Mouse (Mus musculus): ENCODE data around the gene Irgq. TPM values are rescaled to one million over a fixed set of nuclear protein-coding genes. Genes with fewer than 3 reads are reported as not detected.
"Not testable (repeated sequence)": the region's sequence is repeated elsewhere in the genome, so short reads cannot be mapped to it uniquely, and the experiment has no call there.

Irgq gene
- polyA plus RNA-seq, 1 experiment, result 12.3 TPM

DNA sequence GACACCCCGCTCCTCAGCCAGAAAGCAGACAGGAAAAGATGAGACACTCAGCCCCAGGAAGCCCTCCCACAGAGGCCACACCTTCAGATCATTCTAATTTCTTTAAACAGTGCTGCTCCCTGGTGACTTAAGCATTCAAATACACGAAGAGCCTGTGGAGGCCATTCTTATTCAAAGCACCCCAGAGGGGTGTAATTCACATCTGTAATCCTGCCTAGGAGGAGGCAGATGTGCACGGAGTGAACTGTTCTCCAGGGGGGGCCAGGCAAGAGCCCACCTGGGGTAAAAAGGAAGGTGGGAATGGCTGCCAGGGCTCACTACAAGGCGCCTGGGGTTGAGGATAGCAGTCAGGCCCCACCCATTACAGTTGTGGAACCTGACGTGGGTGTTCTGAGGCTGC is 13.4 kb upstream of the Irgq start:
- H3K27ac ChIP-seq (ENCODE audit: insufficient read depth, low read depth, low read length), result no peak overlapping the region
- no peaks in the 10 kb centered on the region for H3K27me3 ChIP-seq (ENCODE audit: control insufficient read depth, insufficient read depth, low read length)
- H3K4me1 ChIP-seq (ENCODE audit: control insufficient read depth, insufficient read depth, insufficient read length, low read length), result no peaks in the 10 kb centered on the region
- WGBS, result 69% methylated on average over 5 of the region's 5 CpGs
- H3K36me3 ChIP-seq (ENCODE audit: control insufficient read depth, insufficient read depth, low read length), result no peaks in the 10 kb centered on the region
- TF ChIP-seq CTCF (IDR thresholded peaks at IDR 0.05; ENCODE audit: extremely low read depth, insufficient read length, insufficient replicate concordance, low read depth, low read length) (no peak), POLR2A (IDR thresholded peaks at IDR 0.05; ENCODE audit: low read depth, low read length) (no peak)
- no peak overlapping the region for H3K4me3 ChIP-seq (ENCODE audit: low read depth, low read length)

DNA sequence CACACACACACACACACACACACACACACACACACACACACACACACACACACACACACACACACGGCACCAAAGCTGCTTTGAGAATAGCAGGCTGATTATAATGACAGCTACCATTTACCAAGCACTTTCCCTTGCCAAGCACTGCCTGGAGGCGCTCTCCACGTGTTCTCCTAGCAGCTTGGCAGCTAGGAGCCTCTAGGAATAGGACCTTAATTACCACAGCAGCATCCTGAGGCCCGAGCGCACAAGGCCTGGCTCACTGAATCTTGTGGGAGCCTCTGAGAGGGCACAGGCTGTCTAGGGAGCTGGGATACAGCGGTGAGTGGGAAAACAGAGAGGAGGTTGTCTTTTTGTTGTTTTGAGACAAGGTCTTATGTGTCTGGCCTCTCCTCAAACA is 12.8 kb upstream of the Irgq start:
- TF ChIP-seq CTCF (IDR thresholded peaks at IDR 0.05; ENCODE audit: extremely low read depth, insufficient read length, insufficient replicate concordance, low read depth, low read length) (no peak), POLR2A (IDR thresholded peaks at IDR 0.05; ENCODE audit: low read depth, low read length) (no peak)
- no peak overlapping the region for H3K4me3 ChIP-seq (ENCODE audit: low read depth, low read length)
- no peak overlapping the region for H3K27ac ChIP-seq (ENCODE audit: insufficient read depth, low read depth, low read length)
- no peaks in the 10 kb centered on the region for H3K27me3 ChIP-seq (ENCODE audit: control insufficient read depth, insufficient read depth, low read length)
- no peaks in the 10 kb centered on the region for H3K4me1 ChIP-seq (ENCODE audit: control insufficient read depth, insufficient read depth, insufficient read length, low read length)
- no peaks in the 10 kb centered on the region for H3K36me3 ChIP-seq (ENCODE audit: control insufficient read depth, insufficient read depth, low read length)
- 62% methylated on average over 6 of the region's 6 CpGs for WGBS

DNA sequence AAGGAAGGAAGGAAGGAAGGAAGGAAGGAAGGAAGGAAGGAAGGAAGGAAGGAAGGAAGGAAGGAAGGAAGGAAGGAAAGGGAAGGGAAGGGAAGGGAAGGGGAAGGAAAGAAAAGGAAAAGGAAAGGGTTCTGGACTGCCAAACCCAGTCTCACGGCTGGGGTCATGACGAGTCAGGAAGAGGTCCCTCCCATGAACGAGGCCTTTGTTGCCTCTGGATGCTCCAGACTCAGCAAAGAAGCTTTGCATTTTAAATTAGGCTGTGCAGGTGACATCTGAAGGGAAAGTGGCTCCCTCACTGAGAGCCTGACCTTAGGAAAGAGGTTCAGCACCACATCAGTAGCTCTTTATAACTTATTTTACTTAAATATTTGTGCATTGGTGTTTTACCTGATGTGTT is 11.4 kb upstream of the Irgq start:
- Histone ChIP-seq H3K27ac (ENCODE audit: insufficient read depth, low read depth, low read length) (no peak overlapping the region), H3K4me1 (ENCODE audit: control insufficient read depth, insufficient read depth, insufficient read length, low read length) (no peaks in the 10 kb centered on the region), H3K36me3 (ENCODE audit: control insufficient read depth, insufficient read depth, low read length) (no peaks in the 10 kb centered on the region), H3K4me3 (ENCODE audit: low read depth, low read length) (no peak overlapping the region), H3K27me3 (ENCODE audit: control insufficient read depth, insufficient read depth, low read length) (no peaks in the 10 kb centered on the region)
- 54% methylated on average over 3 of the region's 3 CpGs for WGBS
- TF ChIP-seq CTCF (IDR thresholded peaks at IDR 0.05; ENCODE audit: extremely low read depth, insufficient read length, insufficient replicate concordance, low read depth, low read length), result no peak
- TF ChIP-seq POLR2A (IDR thresholded peaks at IDR 0.05; ENCODE audit: low read depth, low read length), result no peak

DNA sequence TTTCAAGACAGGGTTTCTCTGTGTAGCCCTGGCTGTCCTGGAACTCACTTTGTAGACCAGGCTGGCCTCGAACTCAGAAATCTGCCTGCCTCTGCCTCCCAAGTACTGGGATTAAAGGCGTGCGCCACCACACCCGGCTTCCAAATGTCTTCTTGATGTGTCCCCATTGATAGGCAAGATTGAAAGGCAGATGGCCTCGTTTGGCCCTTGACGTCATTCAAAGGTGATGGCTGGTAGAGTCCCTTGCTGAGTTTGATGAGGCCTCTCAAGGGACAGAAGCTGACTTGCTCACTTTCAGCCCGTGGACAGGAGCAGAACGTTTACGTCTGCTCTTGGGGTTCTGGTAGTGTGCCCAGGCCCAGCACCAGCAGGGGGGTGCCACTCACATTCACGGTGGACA is 10.4 kb upstream of the Irgq start:
- not testable (repeated sequence) for H3K4me1 ChIP-seq (ENCODE audit: control insufficient read depth, insufficient read depth, insufficient read length, low read length); H3K27me3 ChIP-seq (ENCODE audit: control insufficient read depth, insufficient read depth, low read length); H3K4me3 ChIP-seq (ENCODE audit: low read depth, low read length); H3K36me3 ChIP-seq (ENCODE audit: control insufficient read depth, insufficient read depth, low read length); H3K27ac ChIP-seq (ENCODE audit: insufficient read depth, low read depth, low read length)
- WGBS, result 86% methylated on average over 10 of the region's 10 CpGs

DNA sequence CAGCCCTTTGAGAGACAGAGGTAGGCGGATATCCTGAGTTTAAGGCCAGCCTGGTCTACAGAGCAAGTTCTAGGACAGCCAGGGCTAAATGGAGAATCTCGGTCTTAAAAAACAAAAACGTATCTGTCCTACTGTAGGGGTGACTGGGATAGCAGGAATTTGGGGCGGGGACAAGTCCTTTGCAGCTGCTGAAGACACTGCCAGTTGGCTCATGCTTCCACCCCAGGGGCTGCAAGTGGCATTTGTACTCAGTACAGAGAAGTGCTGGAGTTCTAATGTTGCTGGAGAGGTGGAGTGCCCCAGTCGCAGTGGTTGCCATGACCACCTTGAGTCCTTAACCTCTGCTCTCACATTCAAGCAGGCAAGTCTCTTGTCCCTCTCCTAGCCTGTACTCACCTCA is 7.7 kb upstream of the Irgq start:
- Histone ChIP-seq H3K4me1 (ENCODE audit: control insufficient read depth, insufficient read depth, insufficient read length, low read length) (no peaks in the 10 kb centered on the region), H3K27ac (ENCODE audit: insufficient read depth, low read depth, low read length) (no peak overlapping the region), H3K4me3 (ENCODE audit: low read depth, low read length) (no peak overlapping the region), H3K27me3 (ENCODE audit: control insufficient read depth, insufficient read depth, low read length) (no peaks in the 10 kb centered on the region), H3K36me3 (ENCODE audit: control insufficient read depth, insufficient read depth, low read length) (no peaks in the 10 kb centered on the region)
- TF ChIP-seq POLR2A (IDR thresholded peaks at IDR 0.05; ENCODE audit: low read depth, low read length) (no peak), CTCF (IDR thresholded peaks at IDR 0.05; ENCODE audit: extremely low read depth, insufficient read length, insufficient replicate concordance, low read depth, low read length) (no peak)
- WGBS, result 51% methylated on average over 5 of the region's 5 CpGs

DNA sequence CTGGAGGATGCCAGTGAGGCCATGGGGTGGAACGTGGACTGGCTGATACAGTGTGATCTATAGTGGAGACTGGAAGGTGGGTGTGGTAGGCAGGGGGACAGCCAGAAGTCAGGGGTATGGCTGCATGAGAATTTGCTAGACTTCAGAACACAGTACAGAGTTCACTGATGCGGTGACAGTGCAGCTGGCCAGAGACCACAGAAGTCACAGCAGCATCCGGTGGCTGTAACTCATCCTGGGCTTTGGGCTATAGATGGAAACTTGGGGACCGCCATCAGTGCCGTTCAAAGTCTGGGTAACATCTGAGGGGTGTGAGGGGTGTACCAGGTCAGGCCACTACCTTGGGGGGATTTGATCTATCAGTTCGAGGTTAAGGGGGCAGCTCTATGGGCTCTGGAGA is 6.8 kb upstream of the Irgq start:
- Histone ChIP-seq H3K27ac (ENCODE audit: insufficient read depth, low read depth, low read length) (no peak overlapping the region), H3K4me3 (ENCODE audit: low read depth, low read length) (no peak overlapping the region), H3K4me1 (ENCODE audit: control insufficient read depth, insufficient read depth, insufficient read length, low read length) (no peaks in the 10 kb centered on the region), H3K27me3 (ENCODE audit: control insufficient read depth, insufficient read depth, low read length) (no peaks in the 10 kb centered on the region), H3K36me3 (ENCODE audit: control insufficient read depth, insufficient read depth, low read length) (no peaks in the 10 kb centered on the region)
- 70% methylated on average over 6 of the region's 6 CpGs for WGBS
- TF ChIP-seq CTCF (IDR thresholded peaks at IDR 0.05; ENCODE audit: extremely low read depth, insufficient read length, insufficient replicate concordance, low read depth, low read length) (no peak), POLR2A (IDR thresholded peaks at IDR 0.05; ENCODE audit: low read depth, low read length) (no peak)

GRCm38 (mm10) chr7:24524978-24525377 is 5.5 kb upstream of the Irgq start:
- Histone ChIP-seq H3K4me3 (ENCODE audit: low read depth, low read length) (no peak overlapping the region), H3K4me1 (ENCODE audit: control insufficient read depth, insufficient read depth, insufficient read length, low read length) (peaks cover 2% of the 10 kb centered on the region; the same call in 1 of the 2 replicates), H3K27me3 (ENCODE audit: control insufficient read depth, insufficient read depth, low read length) (no peaks in the 10 kb centered on the region), H3K36me3 (ENCODE audit: control insufficient read depth, insufficient read depth, low read length) (no peaks in the 10 kb centered on the region), H3K27ac (ENCODE audit: insufficient read depth, low read depth, low read length) (no peak overlapping the region)
- TF ChIP-seq POLR2A (IDR thresholded peaks at IDR 0.05; ENCODE audit: low read depth, low read length) (no peak), CTCF (IDR thresholded peaks at IDR 0.05; ENCODE audit: extremely low read depth, insufficient read length, insufficient replicate concordance, low read depth, low read length) (no peak)
- 76% methylated on average over 6 of the region's 6 CpGs for WGBS

Data from small intestine, adult 2 months (tissue).